Mouse (Mus musculus): ENCODE measurements around the gene Icam2.
"Not testable (repeated sequence)": the region's sequence is repeated elsewhere in the genome, so short reads cannot be mapped to it uniquely, and the experiment has no call there.

Gene Icam2

GRCm38 (mm10) chr11:106344910-106345309 is 43.0 kb downstream of the Icam2 start:
- DNase-seq (ENCODE audit: low read depth, low spot score), result no peak

GRCm38 (mm10) chr11:106340990-106341520 is 46.8 kb downstream of the Icam2 start:
- no peak for DNase-seq (ENCODE audit: low read depth, low spot score)

- DNase-seq (ENCODE audit: low read depth, low spot score), result not testable (repeated sequence)
Observed at GRCm38 (mm10) chr11:106339323-106339722, 48.6 kb downstream of the Icam2 start.

- no peak for DNase-seq (ENCODE audit: low read depth, low spot score)
Observed at GRCm38 (mm10) chr11:106338870-106339269, 49.0 kb downstream of the Icam2 start.

- no peak for DNase-seq (ENCODE audit: low read depth, low spot score)
Observed at GRCm38 (mm10) chr11:106338029-106338428, 49.8 kb downstream of the Icam2 start.

- no peak for DNase-seq (ENCODE audit: low read depth, low spot score)
Observed at GRCm38 (mm10) chr11:106334066-106334465, 53.8 kb downstream of the Icam2 start.

GRCm38 (mm10) chr11:106332458-106332857 is 55.4 kb downstream of the Icam2 start:
- DNase-seq (ENCODE audit: low read depth, low spot score), result no peak

- DNase-seq (ENCODE audit: low read depth, low spot score), result peak; percentile 45
Observed at GRCm38 (mm10) chr11:106329682-106330081, 58.2 kb downstream of the Icam2 start.

GRCm38 (mm10) chr11:106329128-106329527 is 58.7 kb downstream of the Icam2 start:
- no peak for DNase-seq (ENCODE audit: low read depth, low spot score)

GRCm38 (mm10) chr11:106328521-106328920 is 59.4 kb downstream of the Icam2 start:
- DNase-seq (ENCODE audit: low read depth, low spot score), result no peak
